Mouse (Mus musculus): ENCODE measurements around the gene Fbll1. TPM values are rescaled to one million over a fixed set of nuclear protein-coding genes. Genes with fewer than 3 reads are reported as not detected.
"Not testable (repeated sequence)": the region's sequence is repeated elsewhere in the genome, so short reads cannot be mapped to it uniquely, and the experiment has no call there.

The Fbll1 gene
- polyA plus RNA-seq, 1 experiment from 2014 or later: 34.3 TPM

GRCm38 (mm10) chr11:35792800-35793199 lies 5.9 kb downstream of the Fbll1 start:
- not testable (repeated sequence) for H3K27ac ChIP-seq; H3K4me3 ChIP-seq (replicated peaks; ENCODE audit: low read length); ATAC-seq (ENCODE audit: low FRiP score); H3K4me2 ChIP-seq (replicated peaks); H3K9me3 ChIP-seq (ENCODE audit: control insufficient read depth, low read length); DNase-seq (ENCODE audit: low spot score); H3K9ac ChIP-seq
- peaks cover 25% of the 10 kb centered on the region for H3K36me3 ChIP-seq (replicated peaks; ENCODE audit: control insufficient read depth, insufficient read depth)
- peaks cover 12% of the 10 kb centered on the region for H3K4me1 ChIP-seq (replicated peaks; ENCODE audit: control insufficient read depth, insufficient read depth, low read length)
- H3K27me3 ChIP-seq (ENCODE audit: control insufficient read depth, insufficient read depth, low read length): 0 out of 2 replicates have a peak, but pooled peaks cover 15% of the 10 kb centered on the region
- 83% methylated on average over 5 of the region's 5 CpGs for WGBS

GRCm38 (mm10) chr11:35788443-35788842 lies 10.2 kb downstream of the Fbll1 start:
- no peak for DNase-seq (ENCODE audit: low spot score)
- WGBS: 52% methylated on average over 2 of the region's 2 CpGs
- H3K4me2 ChIP-seq (replicated peaks): no peak overlapping the region

GRCm38 (mm10) chr11:35784537-35784936 lies 14.1 kb downstream of the Fbll1 start:
- no peak overlapping the region for H3K4me3 ChIP-seq (replicated peaks; ENCODE audit: low read length)
- no peaks in the 10 kb centered on the region for H3K9me3 ChIP-seq (ENCODE audit: control insufficient read depth, low read length)
- H3K27ac ChIP-seq: no peak overlapping the region
- H3K27me3 ChIP-seq (ENCODE audit: control insufficient read depth, insufficient read depth, low read length): no peaks in the 10 kb centered on the region
- H3K4me2 ChIP-seq (replicated peaks): no peak overlapping the region
- WGBS: 98% methylated on average over 4 of the region's 4 CpGs
- H3K36me3 ChIP-seq (replicated peaks; ENCODE audit: control insufficient read depth, insufficient read depth): peaks cover 75% of the 10 kb centered on the region
- H3K9ac ChIP-seq: no peak overlapping the region
- DNase-seq (ENCODE audit: low spot score): no peak
- H3K4me1 ChIP-seq (replicated peaks; ENCODE audit: control insufficient read depth, insufficient read depth, low read length): no peaks in the 10 kb centered on the region
- no peak for ATAC-seq (ENCODE audit: low FRiP score)

More at GRCm38 (mm10) chr11:35788443-35788842, 10.2 kb downstream of the Fbll1 start:
- Histone ChIP-seq H3K27me3 (ENCODE audit: control insufficient read depth, insufficient read depth, low read length) (no peaks in the 10 kb centered on the region), H3K9ac (no peak overlapping the region), H3K4me3 (replicated peaks; ENCODE audit: low read length) (no peak overlapping the region), H3K4me1 (replicated peaks; ENCODE audit: control insufficient read depth, insufficient read depth, low read length) (no peaks in the 10 kb centered on the region), H3K27ac (no peak overlapping the region), H3K9me3 (ENCODE audit: control insufficient read depth, low read length) (no peaks in the 10 kb centered on the region), H3K36me3 (replicated peaks; ENCODE audit: control insufficient read depth, insufficient read depth) (peaks cover 61% of the 10 kb centered on the region)
- no peak for ATAC-seq (ENCODE audit: low FRiP score)

- H3K9ac ChIP-seq: no peak overlapping the region
- no peak overlapping the region for H3K4me2 ChIP-seq (replicated peaks)
- H3K36me3 ChIP-seq (replicated peaks; ENCODE audit: control insufficient read depth, insufficient read depth): peaks cover 79% of the 10 kb centered on the region
- H3K4me1 ChIP-seq (replicated peaks; ENCODE audit: control insufficient read depth, insufficient read depth, low read length): no peaks in the 10 kb centered on the region
- no peak overlapping the region for H3K4me3 ChIP-seq (replicated peaks; ENCODE audit: low read length)
- no peak for ATAC-seq (ENCODE audit: low FRiP score)
- DNase-seq (ENCODE audit: low spot score): no peak
- no peak overlapping the region for H3K27ac ChIP-seq
- WGBS: 93% methylated on average over 3 of the region's 3 CpGs
- H3K9me3 ChIP-seq (ENCODE audit: control insufficient read depth, low read length): no peaks in the 10 kb centered on the region
- no peaks in the 10 kb centered on the region for H3K27me3 ChIP-seq (ENCODE audit: control insufficient read depth, insufficient read depth, low read length)
Measured at GRCm38 (mm10) chr11:35784002-35784401, 14.7 kb downstream of the Fbll1 start.

GRCm38 (mm10) chr11:35783038-35783437 lies 15.6 kb downstream of the Fbll1 start:
- Histone ChIP-seq H3K9me3 (ENCODE audit: control insufficient read depth, low read length) (no peaks in the 10 kb centered on the region), H3K4me1 (replicated peaks; ENCODE audit: control insufficient read depth, insufficient read depth, low read length) (no peaks in the 10 kb centered on the region), H3K4me3 (replicated peaks; ENCODE audit: low read length) (no peak overlapping the region), H3K36me3 (replicated peaks; ENCODE audit: control insufficient read depth, insufficient read depth) (peaks cover 84% of the 10 kb centered on the region), H3K27ac (no peak overlapping the region), H3K4me2 (replicated peaks) (no peak overlapping the region), H3K9ac (no peak overlapping the region), H3K27me3 (ENCODE audit: control insufficient read depth, insufficient read depth, low read length) (no peaks in the 10 kb centered on the region)
- DNase-seq (ENCODE audit: low spot score) (no peak), ATAC-seq (ENCODE audit: low FRiP score) (no peak)
- 94% methylated on average over 5 of the region's 5 CpGs for WGBS

- Histone ChIP-seq H3K27me3 (ENCODE audit: control insufficient read depth, insufficient read depth, low read length) (no peaks in the 10 kb centered on the region), H3K9ac (no peak overlapping the region), H3K4me3 (replicated peaks; ENCODE audit: low read length) (no peak overlapping the region), H3K4me1 (replicated peaks; ENCODE audit: control insufficient read depth, insufficient read depth, low read length) (no peaks in the 10 kb centered on the region), H3K36me3 (replicated peaks; ENCODE audit: control insufficient read depth, insufficient read depth) (peaks cover 87% of the 10 kb centered on the region), H3K9me3 (ENCODE audit: control insufficient read depth, low read length) (no peaks in the 10 kb centered on the region), H3K27ac (no peak overlapping the region), H3K4me2 (replicated peaks) (no peak overlapping the region)
- ATAC-seq (ENCODE audit: low FRiP score) (no peak), DNase-seq (ENCODE audit: low spot score) (no peak)
- WGBS: 96% methylated on average over 3 of the region's 3 CpGs
Measured at GRCm38 (mm10) chr11:35782444-35782843, 16.2 kb downstream of the Fbll1 start.

GRCm38 (mm10) chr11:35780336-35780735 lies 18.3 kb downstream of the Fbll1 start:
- Histone ChIP-seq H3K9me3 (ENCODE audit: control insufficient read depth, low read length) (no peaks in the 10 kb centered on the region), H3K4me2 (replicated peaks) (no peak overlapping the region), H3K4me1 (replicated peaks; ENCODE audit: control insufficient read depth, insufficient read depth, low read length) (no peaks in the 10 kb centered on the region), H3K27me3 (ENCODE audit: control insufficient read depth, insufficient read depth, low read length) (no peaks in the 10 kb centered on the region), H3K9ac (no peak overlapping the region), H3K27ac (no peak overlapping the region), H3K4me3 (replicated peaks; ENCODE audit: low read length) (no peak overlapping the region), H3K36me3 (replicated peaks; ENCODE audit: control insufficient read depth, insufficient read depth) (peaks cover 88% of the 10 kb centered on the region)
- ATAC-seq (ENCODE audit: low FRiP score) (no peak), DNase-seq (ENCODE audit: low spot score) (no peak)
- 93% methylated on average over 3 of the region's 3 CpGs for WGBS

- H3K4me3 ChIP-seq (replicated peaks; ENCODE audit: low read length): no peak overlapping the region
- 95% methylated on average over 3 of the region's 3 CpGs for WGBS
- H3K27me3 ChIP-seq (ENCODE audit: control insufficient read depth, insufficient read depth, low read length): no peaks in the 10 kb centered on the region
- H3K27ac ChIP-seq: no peak overlapping the region
- DNase-seq (ENCODE audit: low spot score): no peak
- H3K9me3 ChIP-seq (ENCODE audit: control insufficient read depth, low read length): no peaks in the 10 kb centered on the region
- H3K4me1 ChIP-seq (replicated peaks; ENCODE audit: control insufficient read depth, insufficient read depth, low read length): peaks cover 5% of the 10 kb centered on the region; the same call in 1 of the 2 replicates
- peaks cover 49% of the 10 kb centered on the region for H3K36me3 ChIP-seq (replicated peaks; ENCODE audit: control insufficient read depth, insufficient read depth)
- H3K4me2 ChIP-seq (replicated peaks): no peak overlapping the region
- ATAC-seq (ENCODE audit: low FRiP score): no peak
- no peak overlapping the region for H3K9ac ChIP-seq
Measured at GRCm38 (mm10) chr11:35776452-35776851, 22.2 kb downstream of the Fbll1 start.

GRCm38 (mm10) chr11:35775606-35776005 lies 23.1 kb downstream of the Fbll1 start:
- peaks cover 13% of the 10 kb centered on the region for H3K4me1 ChIP-seq (replicated peaks; ENCODE audit: control insufficient read depth, insufficient read depth, low read length)
- ATAC-seq (ENCODE audit: low FRiP score) (no peak), DNase-seq (ENCODE audit: low spot score) (no peak)
- 97% methylated on average over 3 of the region's 3 CpGs for WGBS
- no peak overlapping the region for H3K4me3 ChIP-seq (replicated peaks; ENCODE audit: low read length)
- H3K9ac ChIP-seq: no peak overlapping the region
- no peaks in the 10 kb centered on the region for H3K27me3 ChIP-seq (ENCODE audit: control insufficient read depth, insufficient read depth, low read length)
- no peak overlapping the region for H3K4me2 ChIP-seq (replicated peaks)
- no peaks in the 10 kb centered on the region for H3K9me3 ChIP-seq (ENCODE audit: control insufficient read depth, low read length)
- peaks cover 44% of the 10 kb centered on the region for H3K36me3 ChIP-seq (replicated peaks; ENCODE audit: control insufficient read depth, insufficient read depth)
- no peak overlapping the region for H3K27ac ChIP-seq
